Mouse (Mus musculus): ENCODE data around the gene Tifa.

DNA sequence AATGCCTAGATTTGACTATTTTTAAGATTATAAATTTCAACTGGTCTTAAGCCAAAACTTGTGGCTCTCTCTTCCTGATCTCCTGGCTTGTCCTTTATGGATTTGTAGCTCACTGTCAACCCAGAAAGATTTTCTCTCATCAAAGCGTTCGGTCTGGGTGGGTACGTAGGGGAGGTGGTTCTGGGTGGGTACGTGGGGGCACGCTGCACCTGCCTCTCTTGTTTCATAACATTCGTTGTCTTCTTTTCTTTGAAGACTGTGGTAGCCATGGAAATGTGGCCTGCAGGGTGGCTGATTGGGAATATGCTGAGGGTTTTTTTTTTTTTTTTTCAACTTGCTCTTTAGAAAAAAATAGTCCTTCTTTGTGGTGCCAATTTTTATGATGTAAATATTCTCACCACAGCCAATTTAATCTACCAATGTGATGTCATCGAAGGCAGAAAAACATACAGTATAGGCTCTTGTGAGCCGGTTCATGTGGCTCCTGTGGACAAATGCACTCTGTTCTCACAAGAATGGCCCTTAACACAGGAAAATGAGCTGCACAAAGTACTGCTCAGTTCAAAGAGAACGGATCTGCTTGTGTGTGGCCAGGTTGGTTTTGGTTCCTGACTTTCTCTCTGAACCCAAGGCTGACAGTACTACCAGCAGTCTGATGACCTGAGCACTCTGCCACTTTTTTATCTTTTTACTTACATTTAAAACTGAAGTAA is 78.6 kb downstream of the Tifa start:
- no peak for TF ChIP-seq CTCF (IDR thresholded peaks at IDR 0.05; ENCODE audit: low read depth)
- no peak for TF ChIP-seq EP300 (IDR thresholded peaks at IDR 0.05; ENCODE audit: low read depth)

Data from liver, postnatal 0 days (tissue).